Mouse (Mus musculus) CH12.LX (cell line): ENCODE results near the gene Pfkp. TPM values are rescaled to one million over a fixed set of nuclear protein-coding genes. Genes with fewer than 3 reads are reported as not detected.

Experiments
- DNase-seq: peaks from one replicate; pipeline ENCODE4 v3.0.0-alpha.2; 2013; ENCODE audit errors: extremely low read depth
- H3K27ac ChIP-seq: 2 replicates; pipeline ENCODE4 v1.5.1; 2012; ENCODE audit warnings: low read depth, mild to moderate bottlenecking, control low read depth, moderate library complexity; ENCODE audit not compliant: insufficient read depth
- H3K27me3 ChIP-seq: replicated peaks from 2 replicates; pipeline ENCODE3; 2012; ENCODE audit warnings: inconsistent platforms
- H3K36me3 ChIP-seq, 2 experiments: replicated peaks in 1 of 2; 2 replicates each; pipeline versions ENCODE3 to v1.6.1; 2012; ENCODE audit warnings: inconsistent platforms in 1 of 2, low read length in 1 of 2, mild to moderate bottlenecking in 1 of 2, mixed read lengths in 1 of 2, moderate library complexity in 1 of 2; ENCODE audit not compliant: control insufficient read depth in 1 of 2, insufficient read depth in 1 of 2
- H3K4me1 ChIP-seq, 2 experiments: 2 replicates each; pipeline ENCODE4 v1.6.1; 2012; ENCODE audit warnings: inconsistent platforms in 1 of 2, moderate library complexity in 1 of 2; ENCODE audit not compliant: insufficient read depth in 2 of 2, control insufficient read depth in 1 of 2
- H3K4me2 ChIP-seq: 2 replicates; pipeline ENCODE4 v1.6.1; 2012; ENCODE audit warnings: low read depth, mild to moderate bottlenecking, control low read depth; ENCODE audit not compliant: poor library complexity, insufficient read depth, severe bottlenecking
- H3K4me3 ChIP-seq, 3 experiments: fragments of 150-350 bp in 1 of 3; sonication (generic) in 1 of 3; replicated peaks in 1 of 3; 2 replicates each; pipeline versions ENCODE3 to v1.5.1; 2011 to 2012; ENCODE audit warnings: low read depth in 2 of 3, low read length in 2 of 3, mild to moderate bottlenecking in 2 of 3, moderate library complexity in 2 of 3, control low read depth in 1 of 3, improper control_type of control experiment in 1 of 3, inconsistent platforms in 1 of 3, mixed read lengths in 1 of 3; ENCODE audit not compliant: poor library complexity in 1 of 3
- H3K79me2 ChIP-seq: replicated peaks from 2 replicates; pipeline ENCODE4 v1.6.1; 2012; ENCODE audit warnings: mild to moderate bottlenecking, moderate library complexity; ENCODE audit not compliant: control insufficient read depth, poor library complexity, insufficient read depth, severe bottlenecking; ENCODE audit errors: extremely low read depth
- H3K9ac ChIP-seq: 2 replicates; pipeline ENCODE4 v1.6.1; 2012; ENCODE audit warnings: low read depth, mild to moderate bottlenecking, control low read depth, moderate library complexity; ENCODE audit not compliant: insufficient read depth
- H3K9me3 ChIP-seq: replicated peaks from 2 replicates; pipeline ENCODE3; 2012; ENCODE audit warnings: low read length, inconsistent platforms, mixed read lengths
- BHLHE40 ChIP-seq: IDR thresholded peaks from 2 replicates; pipeline ENCODE4 v1.6.1; 2011; ENCODE audit warnings: mild to moderate bottlenecking, low read depth, low read length, improper control_type of control experiment
- CHD1 ChIP-seq: IDR thresholded peaks from 2 replicates; pipeline ENCODE4 v1.6.1; 2012; ENCODE audit warnings: low read depth, low read length, improper control_type of control experiment, inconsistent platforms
- CTCF ChIP-seq, 2 experiments: IDR thresholded peaks in 1 of 2; conservative IDR thresholded peaks in 1 of 2; 2 replicates each; pipeline ENCODE4 v1.5.1; 2011 to 2012; ENCODE audit warnings: low read depth in 2 of 2, low read length in 2 of 2, improper control_type of control experiment in 1 of 2, inconsistent platforms in 1 of 2, mild to moderate bottlenecking in 1 of 2, moderate library complexity in 1 of 2
- ETS1 ChIP-seq: conservative IDR thresholded peaks from 2 replicates; pipeline ENCODE4 v1.6.1; 2012; ENCODE audit warnings: low read depth, mild to moderate bottlenecking, inconsistent platforms, low read length, improper control_type of control experiment, moderate library complexity
- GABPA ChIP-seq: IDR thresholded peaks from 2 replicates; pipeline ENCODE4 v1.6.1; 2012; ENCODE audit warnings: low read depth, low read length, improper control_type of control experiment, inconsistent platforms; ENCODE audit not compliant: insufficient replicate concordance
- HCFC1 ChIP-seq: IDR thresholded peaks from 2 replicates; pipeline ENCODE4 v1.6.1; 2012; ENCODE audit warnings: low read depth, mild to moderate bottlenecking, inconsistent platforms, low read length, improper control_type of control experiment
- IRF4 ChIP-seq: IDR thresholded peaks from 2 replicates; pipeline ENCODE4 v1.6.1; 2014; ENCODE audit warnings: low read depth, mild to moderate bottlenecking, inconsistent platforms, low read length, improper control_type of control experiment
- JUN ChIP-seq: IDR thresholded peaks from 2 replicates; pipeline ENCODE4 v1.6.1; 2011; ENCODE audit warnings: low read depth, mild to moderate bottlenecking, low read length, improper control_type of control experiment, moderate library complexity; ENCODE audit not compliant: insufficient read depth
- JUND ChIP-seq: conservative IDR thresholded peaks from 2 replicates; pipeline ENCODE4 v1.6.1; 2011; ENCODE audit warnings: low read depth, low read length, improper control_type of control experiment
- MAFK ChIP-seq: IDR thresholded peaks from 2 replicates; pipeline ENCODE4 v1.6.1; 2011; ENCODE audit warnings: low read length, improper control_type of control experiment; ENCODE audit not compliant: insufficient replicate concordance
- MAX ChIP-seq: IDR thresholded peaks from 2 replicates; pipeline ENCODE4 v1.6.1; 2011; ENCODE audit warnings: low read length, improper control_type of control experiment
- MAZ ChIP-seq: IDR thresholded peaks from 2 replicates; pipeline ENCODE4 v1.6.1; 2012; ENCODE audit warnings: low read depth, mild to moderate bottlenecking, inconsistent platforms, low read length, improper control_type of control experiment, moderate library complexity
- NELFE ChIP-seq: IDR thresholded peaks from 2 replicates; pipeline ENCODE4 v1.6.1; 2011; ENCODE audit warnings: low read depth, low read length, improper control_type of control experiment
- NRF1 ChIP-seq: IDR thresholded peaks from 2 replicates; pipeline ENCODE4 v1.6.1; 2014; ENCODE audit warnings: low read depth, mild to moderate bottlenecking, inconsistent platforms, low read length, improper control_type of control experiment, moderate library complexity
- POLR2A ChIP-seq: IDR thresholded peaks from 2 replicates; pipeline ENCODE4 v1.6.1; 2011; ENCODE audit warnings: low read depth, mild to moderate bottlenecking, improper control_type of control experiment, low read length
- POLR2AphosphoS2 ChIP-seq: IDR thresholded peaks from 2 replicates; pipeline ENCODE4 v1.6.1; 2011; ENCODE audit warnings: low read depth, low read length, improper control_type of control experiment
- RAD21 ChIP-seq: IDR thresholded peaks from 2 replicates; pipeline ENCODE4 v1.6.1; 2011; ENCODE audit warnings: low read depth, mild to moderate bottlenecking, low read length, improper control_type of control experiment, moderate library complexity
- SIN3A ChIP-seq: IDR thresholded peaks from 2 replicates; pipeline ENCODE4 v1.6.1; 2012; ENCODE audit warnings: low read length, improper control_type of control experiment, inconsistent platforms
- SMC3 ChIP-seq: IDR thresholded peaks from 2 replicates; pipeline ENCODE4 v1.6.1; 2011; ENCODE audit warnings: low read depth, low read length, improper control_type of control experiment
- UBTF ChIP-seq: IDR thresholded peaks from 2 replicates; pipeline ENCODE4 v1.6.1; 2012; ENCODE audit warnings: low read depth, mild to moderate bottlenecking, inconsistent platforms, low read length, improper control_type of control experiment, moderate library complexity
- USF1 ChIP-seq: IDR thresholded peaks from 2 replicates; pipeline ENCODE4 v1.6.1; 2014; ENCODE audit warnings: low read depth, mild to moderate bottlenecking, inconsistent platforms, low read length, improper control_type of control experiment
- USF2 ChIP-seq: conservative IDR thresholded peaks from 2 replicates; pipeline ENCODE4 v1.6.1; 2011; ENCODE audit warnings: low read depth, low read length, improper control_type of control experiment
- ZKSCAN1 ChIP-seq: IDR thresholded peaks from 2 replicates; pipeline ENCODE4 v1.6.1; 2012; ENCODE audit warnings: low read depth, inconsistent platforms, low read length, improper control_type of control experiment, borderline replicate concordance
- ZMIZ1 ChIP-seq: IDR thresholded peaks from 2 replicates; pipeline ENCODE4 v1.6.1; 2012; ENCODE audit warnings: low read depth, mild to moderate bottlenecking, inconsistent platforms, low read length, improper control_type of control experiment
- dilution Hi-C: fragments of 300-500 bp; cut with MboI; formaldehyde crosslinking; loops from 2 replicates; pipeline ENCODE4 v1.14.3; 2020; ENCODE audit warnings: low sequenced_read_pairs; ENCODE audit not compliant: extremely low pct_unique_long_range_greater_than_20kb, extremely low pct_ligation_motif_present
- in situ Hi-C: fragments of 300-500 bp; cut with MboI; formaldehyde crosslinking; loops from 3 replicates; pipeline ENCODE4 v1.14.3; 2019; ENCODE audit warnings: low sequenced_read_pairs, low pct_ligation_motif_present, low pct_unique_long_range_greater_than_20kb, mixed read lengths
- polyA plus RNA-seq: library from polyadenylated mRNA; unstranded; fragments of >175 nt; gene quantifications from 2 replicates; pipeline ENCODE4 v1.2.1, GENCODE M21; 2012; ENCODE audit warnings: low read depth; ENCODE audit not compliant: insufficient read length
- total RNA-seq, 2 experiments: library from RNA; depleted of rRNA; stranded (reverse); fragments of 300-350 nt in 1 of 2; fragments of >200 nt in 1 of 2; gene quantifications; 2 replicates each; pipeline ENCODE4 v1.2.3; 2012 to 2014

Pfkp gene
- total and polyA plus RNA-seq, 3 experiments: 211 to 417 (median 239) TPM

DNA sequence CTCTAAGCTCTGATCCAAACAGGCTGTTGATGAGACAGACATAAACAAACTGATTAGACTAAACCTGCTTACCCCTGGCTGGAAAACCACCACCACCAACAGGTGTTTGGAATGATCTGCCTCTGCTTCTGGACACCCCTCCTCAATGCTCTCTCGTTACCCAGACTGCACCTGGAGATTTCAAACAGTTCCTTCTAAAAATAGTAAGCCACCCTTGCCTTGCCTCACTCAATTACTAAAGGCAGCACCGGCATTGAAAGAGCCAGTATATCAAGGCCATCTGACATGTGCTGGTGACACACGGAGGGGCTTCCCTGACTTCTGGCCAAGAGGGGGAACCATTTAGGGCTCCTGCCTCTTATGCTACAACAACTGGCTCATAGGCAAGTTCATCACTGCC lies 57.7 kb downstream of the Pfkp start:
- H3K4me2 ChIP-seq: no peak overlapping the region
- H3K9ac ChIP-seq: no peak overlapping the region
- H3K27me3 ChIP-seq: no peaks in the 10 kb centered on the region
- TF ChIP-seq SMC3 (no peak), MAX (no peak), HCFC1 (no peak), GABPA (no peak), USF2 (no peak)
- no peak overlapping the region for H3K27ac ChIP-seq
- H3K79me2 ChIP-seq: peaks cover 2% of the 10 kb centered on the region; the same call in 1 of the 2 replicates
- H3K4me1 ChIP-seq: peaks cover 9 to 31% of the 10 kb centered on the region in 2 experiments
- H3K9me3 ChIP-seq: no peaks in the 10 kb centered on the region
- peaks cover 85 to 100% of the 10 kb centered on the region in 2 experiments for H3K36me3 ChIP-seq
- no peak overlapping the region for H3K4me3 ChIP-seq
- dilution Hi-C loops (no loop called here), in situ Hi-C loops (no loop called here)
- DNase-seq: no peak

GRCm38 (mm10) chr13:6586009-6586408 lies 62.6 kb downstream of the Pfkp start:
- Histone ChIP-seq H3K4me2 (no peak overlapping the region), H3K4me1 (peaks cover 13 to 51% of the 10 kb centered on the region in 2 experiments), H3K27ac (no peak overlapping the region), H3K27me3 (no peaks in the 10 kb centered on the region), H3K9me3 (no peaks in the 10 kb centered on the region), H3K4me3 (no peak overlapping the region), H3K9ac (no peak overlapping the region), H3K79me2 (no peaks in the 10 kb centered on the region), H3K36me3 (peaks cover 80 to 99% of the 10 kb centered on the region in 2 experiments)
- dilution Hi-C loops (no loop called here), in situ Hi-C loops (no loop called here)
- no peak for DNase-seq
- TF ChIP-seq CTCF (conservative IDR thresholded peaks at IDR 0.05 in 1 of 2, IDR thresholded peaks at IDR 0.05 in 1 of 2; ENCODE audit: low read depth in 2 of 2, low read length in 2 of 2) (peak in 1 of 2 experiments; percentile 41; a peak in 1 of 4 replicates), UBTF (no peak), JUN (no peak)

- peaks cover 79 to 99% of the 10 kb centered on the region in 2 experiments for H3K36me3 ChIP-seq
- H3K9me3 ChIP-seq: no peaks in the 10 kb centered on the region
- H3K4me1 ChIP-seq: peaks cover 13 to 52% of the 10 kb centered on the region in 2 experiments
- in situ Hi-C loops (loop anchor here (5.0 kb wide), 1 partner anchor 49 kb away; no protein-coding TSS in a partner anchor), dilution Hi-C loops (no loop called here)
- peak overlapping the region; percentile 86 for H3K27ac ChIP-seq
- no peak overlapping the region for H3K4me3 ChIP-seq
- H3K27me3 ChIP-seq: no peaks in the 10 kb centered on the region
- H3K4me2 ChIP-seq: no peak overlapping the region; the same call in 1 of the 2 replicates
- no peaks in the 10 kb centered on the region for H3K79me2 ChIP-seq
- no peak overlapping the region for H3K9ac ChIP-seq
- DNase-seq: peak; percentile 76
- TF ChIP-seq BHLHE40 (peak; percentile 81), SIN3A (peak; percentile 97), RAD21 (no peak), GABPA (no peak), MAX (peak; percentile 81), ZMIZ1 (peak; percentile 80), NELFE (0 out of 2 replicates have a peak, but pooled peaks have one; percentile 23), USF1 (no peak), MAZ (peak; percentile 74), IRF4 (peak; percentile 91), ETS1 (peak; percentile 96), MAFK (peak; percentile 92), UBTF (0 out of 2 replicates have a peak, but pooled peaks have one; percentile 41), POLR2A (no peak), POLR2AphosphoS2 (0 out of 2 replicates have a peak, but pooled peaks have one; percentile 47), CHD1 (peak; percentile 82), JUND (peak; percentile 65), ZKSCAN1 (no peak), NRF1 (0 out of 2 replicates have a peak, but pooled peaks have one; percentile 27)
Observed at GRCm38 (mm10) chr13:6583499-6584125, 65.0 kb downstream of the Pfkp start.
